Mouse (Mus musculus) C2C12 (cell line): ENCODE results near the gene Vamp5.

Experiments
- CTCF ChIP-seq: IDR thresholded peaks from one replicate; pipeline ENCODE4 v1.5.1; 2011; ENCODE audit not compliant: control insufficient read depth, insufficient read depth, insufficient read length
- MAX ChIP-seq: IDR thresholded peaks from one replicate; pipeline ENCODE4 v1.6.1; 2011; ENCODE audit warnings: mild to moderate bottlenecking, control low read depth
- USF1 ChIP-seq: IDR thresholded peaks from one replicate; pipeline ENCODE4 v1.6.1; 2011; ENCODE audit warnings: low read depth, mild to moderate bottlenecking, control low read depth, moderate library complexity

DNA sequence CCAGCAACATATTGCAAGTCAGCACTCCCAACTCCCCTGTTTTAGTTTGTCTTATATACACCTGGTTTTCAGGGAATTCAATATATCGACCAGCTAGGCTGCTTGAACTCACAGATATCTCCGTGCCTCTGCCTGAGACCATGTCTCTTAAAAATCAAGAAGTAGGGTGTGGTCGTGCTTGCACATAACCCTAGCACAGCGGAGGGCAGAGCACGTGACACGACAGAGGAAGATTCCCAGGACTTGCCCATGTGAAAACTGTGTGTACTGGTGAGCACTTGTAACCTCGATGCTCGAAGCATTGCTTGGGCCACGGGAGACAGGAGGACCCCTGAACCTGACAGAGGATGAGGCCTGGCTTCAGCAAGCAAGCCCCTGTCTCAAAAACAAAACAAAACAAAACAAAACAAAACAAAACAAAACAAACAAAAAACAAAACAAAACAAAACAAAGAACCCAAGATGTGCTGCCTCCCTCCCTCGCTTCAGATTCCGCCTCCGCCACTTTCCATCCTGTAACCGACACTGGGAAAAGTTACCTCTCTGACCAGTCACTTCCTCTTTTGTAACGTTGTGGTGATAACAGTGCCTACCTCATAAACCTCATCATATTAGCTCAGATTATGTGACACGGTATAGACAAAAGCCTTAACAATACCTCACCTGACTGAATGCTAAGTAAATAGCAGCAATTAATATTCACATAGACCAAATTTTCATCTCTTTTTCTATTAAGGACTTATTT is 5.3 kb downstream of the Vamp5 start:
- no peak for TF ChIP-seq CTCF
- no peak for TF ChIP-seq USF1
- TF ChIP-seq MAX, result no peak
